Mouse (Mus musculus) lung, postnatal 4 days (tissue): Measurements from ENCODE around the gene Zhx3.

Experiments used
- DNase-seq, 2 experiments: peaks; one replicate each; pipeline ENCODE4 v3.0.0; 2021

Gene Zhx3

DNA sequence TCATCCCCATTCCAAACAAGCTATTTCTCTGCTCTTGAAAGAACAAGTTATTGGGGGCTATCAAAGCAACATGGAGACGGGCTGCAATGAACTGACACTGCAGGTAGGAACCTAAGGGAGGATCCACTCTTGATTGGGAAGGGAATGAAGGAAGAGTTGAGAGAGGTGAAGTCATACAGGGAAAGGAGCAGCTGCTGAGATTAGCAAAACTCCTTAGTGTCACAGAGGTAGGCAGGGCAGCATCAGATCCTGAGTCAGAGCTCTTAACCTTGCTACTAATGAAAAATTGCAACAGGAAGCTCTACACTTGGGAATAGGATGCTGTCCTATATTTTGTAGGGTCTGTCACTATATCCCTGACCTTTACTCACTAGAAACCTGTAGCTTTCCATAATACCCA is 71.8 kb downstream of the Zhx3 start:
- DNase-seq: no peak

DNA sequence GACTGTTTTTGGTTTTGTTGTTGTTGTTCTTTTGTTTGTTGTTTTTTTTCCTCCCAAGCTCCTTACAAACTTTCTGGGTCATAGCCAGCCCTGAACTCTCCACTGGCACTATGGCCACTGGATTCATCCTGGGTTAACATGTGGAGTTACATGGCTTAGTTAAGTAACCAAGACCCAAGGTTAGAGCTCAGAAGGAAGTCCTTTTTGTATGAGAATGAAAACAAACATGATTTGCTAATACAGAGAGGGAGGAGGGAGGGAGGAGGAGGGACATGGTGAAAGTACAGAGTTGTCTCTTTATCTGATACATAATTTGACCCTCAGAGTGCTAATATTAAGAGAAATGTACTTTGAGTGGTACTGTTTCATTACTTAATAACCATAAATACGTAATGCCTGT is 74.6 kb downstream of the Zhx3 start:
- no peak for DNase-seq

DNA sequence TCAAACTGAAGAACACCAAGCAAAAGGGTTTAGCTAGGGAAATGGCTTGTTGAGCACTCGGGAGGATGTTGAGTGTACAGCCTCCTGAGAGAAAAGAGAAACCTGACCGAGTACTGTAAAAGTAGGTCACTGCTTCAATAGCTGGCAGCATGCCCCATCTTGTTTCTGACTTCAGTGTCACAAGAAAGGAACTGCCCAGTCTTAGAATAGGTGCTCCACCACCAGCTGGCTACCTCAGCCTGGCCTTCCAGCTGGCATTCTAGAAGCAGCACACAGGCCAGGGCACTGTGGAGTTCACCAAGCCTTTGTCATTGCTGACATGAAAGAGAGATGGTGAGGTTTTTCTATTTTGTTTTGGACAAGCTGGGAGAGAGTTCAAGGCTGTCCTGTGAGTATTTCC is 75.8 kb downstream of the Zhx3 start:
- DNase-seq: peak; percentile 44 to 48

DNA sequence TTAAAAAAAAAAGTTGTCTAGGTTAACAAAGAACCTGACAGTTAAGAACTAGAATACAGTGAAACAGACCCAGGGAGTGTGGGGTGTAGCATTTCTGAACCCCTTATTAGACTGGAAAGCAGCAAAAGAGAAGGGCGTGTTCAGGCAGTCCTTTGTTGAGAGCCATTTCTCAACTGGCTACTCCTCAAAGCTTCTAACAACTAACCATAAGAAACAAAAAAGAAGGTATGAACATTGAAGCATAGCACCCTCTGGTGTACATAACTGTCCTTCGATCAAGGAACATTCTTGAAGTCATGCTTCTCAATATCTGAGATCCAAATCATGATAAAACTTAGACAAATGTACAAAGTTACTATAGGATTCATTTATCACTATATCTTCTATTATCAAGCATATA is 79.7 kb downstream of the Zhx3 start:
- no peak for DNase-seq

DNA sequence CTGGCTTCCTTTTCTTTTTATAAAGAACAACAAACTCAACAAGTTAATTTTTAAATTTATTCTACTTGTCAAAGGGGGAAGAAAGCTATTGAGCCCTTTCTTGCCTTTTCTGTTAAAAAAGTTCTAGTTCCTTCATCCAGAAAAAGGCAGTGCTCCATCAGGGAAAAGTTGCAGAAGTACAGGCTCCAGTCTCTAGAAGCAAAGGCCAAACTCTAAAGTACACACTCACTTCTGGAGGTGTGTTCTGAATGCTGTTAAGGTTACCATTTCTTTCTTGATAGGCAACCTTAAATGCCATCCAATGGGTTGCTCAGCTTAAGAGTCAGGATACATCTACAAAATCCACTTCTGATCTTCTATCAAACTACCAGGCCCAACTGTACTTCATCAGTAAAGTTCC is 83.1 kb downstream of the Zhx3 start:
- no peak for DNase-seq

DNA sequence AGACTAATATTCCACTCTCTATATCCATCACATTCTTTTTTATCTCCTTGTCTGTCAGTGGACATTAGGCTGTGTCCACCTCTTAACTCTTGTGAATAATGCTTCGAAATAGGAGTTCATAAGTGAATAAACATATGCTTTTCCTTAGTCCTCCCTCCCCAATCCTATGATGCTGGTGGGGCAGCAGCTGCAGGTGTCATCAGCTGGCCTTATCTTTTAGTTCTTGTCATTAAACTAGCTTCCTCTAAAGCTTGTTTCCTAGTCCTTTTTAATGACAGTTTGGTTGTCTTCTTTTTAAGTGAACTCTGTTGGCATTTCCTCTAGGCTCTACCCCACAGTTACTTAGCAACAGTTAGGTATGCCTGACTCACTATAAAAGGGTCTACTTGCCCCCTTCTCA is 83.8 kb downstream of the Zhx3 start:
- DNase-seq: no peak

DNA sequence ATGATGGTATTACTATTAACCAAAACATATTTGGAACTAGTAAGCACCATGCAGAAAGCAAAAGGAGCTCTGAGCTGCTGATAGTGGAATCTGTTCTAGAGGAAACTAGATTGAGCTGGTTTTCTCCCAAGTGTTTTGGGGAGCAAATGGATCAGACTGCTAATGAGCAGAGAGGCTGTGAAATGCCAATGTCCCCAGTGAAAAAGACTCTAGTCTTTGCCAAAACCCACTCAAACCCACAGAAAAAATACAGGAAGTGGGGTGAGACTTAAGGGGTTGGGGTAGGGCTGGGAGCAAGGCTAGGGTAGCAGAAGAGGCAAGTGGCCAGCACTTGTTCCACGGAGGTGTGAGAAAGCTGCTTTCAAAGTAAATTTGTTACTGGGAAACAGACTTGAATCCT is 86.5 kb downstream of the Zhx3 start:
- no peak for DNase-seq

DNA sequence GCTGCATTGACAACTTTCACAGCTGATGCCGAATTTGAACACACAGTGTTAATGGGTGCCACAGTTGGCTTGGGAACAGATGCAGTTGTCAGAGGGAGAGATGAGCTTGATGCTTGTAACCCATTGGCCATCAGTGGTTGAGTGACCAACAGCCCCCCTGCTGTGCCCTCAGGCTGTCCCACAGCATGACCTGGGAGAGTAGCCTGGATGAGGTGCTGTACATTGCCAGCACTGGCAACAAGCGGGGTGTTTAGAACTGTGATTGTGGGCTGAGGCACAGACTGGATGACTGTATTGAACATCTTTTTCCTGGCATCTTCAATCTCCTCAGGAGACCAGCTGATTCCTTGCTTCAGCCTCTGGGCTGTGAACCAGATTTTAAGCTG is 92.0 kb downstream of the Zhx3 start:
- no peak for DNase-seq

DNA sequence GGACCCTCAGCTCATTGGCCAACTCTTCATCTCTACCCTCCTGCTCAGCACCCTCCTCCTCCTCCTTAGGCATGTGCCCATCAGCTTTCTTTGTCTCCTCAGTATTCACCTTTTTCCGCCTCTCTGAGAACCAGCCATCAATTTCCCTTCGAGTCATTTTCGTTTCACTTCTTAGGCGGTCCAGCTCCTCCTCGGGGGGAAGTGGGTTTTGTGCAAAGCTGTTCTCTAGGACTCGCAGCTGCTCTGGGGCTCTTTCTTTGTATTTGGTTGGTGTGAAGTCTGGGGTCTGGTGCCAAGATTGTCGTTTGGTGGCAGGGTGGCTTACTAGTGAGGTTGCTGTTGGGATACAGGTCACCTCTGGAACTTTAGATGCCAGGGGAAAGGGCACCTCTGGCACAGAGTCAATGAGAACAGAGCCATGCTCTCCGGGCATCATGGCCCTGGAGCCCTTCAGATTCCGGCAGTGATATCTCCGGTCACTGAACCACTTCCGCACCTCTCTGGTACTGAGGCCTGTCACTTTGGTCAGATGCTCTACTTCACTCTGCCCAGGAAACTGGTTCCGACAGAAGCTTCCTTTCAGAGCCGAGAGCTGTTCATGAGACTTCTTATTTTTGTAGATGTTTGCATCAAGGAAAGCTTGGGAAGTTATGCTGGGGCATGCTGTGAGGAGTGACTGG is 92.5 kb downstream of the Zhx3 start:
- DNase-seq: no peak

DNA sequence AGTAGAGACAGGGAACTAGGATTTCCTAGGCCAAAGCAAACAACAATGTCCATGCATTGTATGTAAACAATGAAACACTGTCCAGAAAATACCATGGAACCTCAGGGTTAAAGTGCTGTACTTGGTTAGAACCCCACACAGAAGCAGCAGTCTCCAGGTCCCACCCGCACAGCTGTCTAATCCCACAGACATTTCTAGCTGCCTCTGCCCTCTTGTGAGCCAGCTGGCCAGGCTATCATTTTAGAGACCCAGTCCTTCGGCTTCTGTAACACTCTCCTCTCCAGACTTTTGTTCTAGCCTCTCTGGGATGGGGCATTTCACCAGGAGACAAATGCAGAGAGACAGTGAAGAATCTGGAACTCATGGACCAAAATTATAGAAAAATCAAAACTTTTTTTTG is 94.8 kb downstream of the Zhx3 start:
- no peak for DNase-seq

DNA sequence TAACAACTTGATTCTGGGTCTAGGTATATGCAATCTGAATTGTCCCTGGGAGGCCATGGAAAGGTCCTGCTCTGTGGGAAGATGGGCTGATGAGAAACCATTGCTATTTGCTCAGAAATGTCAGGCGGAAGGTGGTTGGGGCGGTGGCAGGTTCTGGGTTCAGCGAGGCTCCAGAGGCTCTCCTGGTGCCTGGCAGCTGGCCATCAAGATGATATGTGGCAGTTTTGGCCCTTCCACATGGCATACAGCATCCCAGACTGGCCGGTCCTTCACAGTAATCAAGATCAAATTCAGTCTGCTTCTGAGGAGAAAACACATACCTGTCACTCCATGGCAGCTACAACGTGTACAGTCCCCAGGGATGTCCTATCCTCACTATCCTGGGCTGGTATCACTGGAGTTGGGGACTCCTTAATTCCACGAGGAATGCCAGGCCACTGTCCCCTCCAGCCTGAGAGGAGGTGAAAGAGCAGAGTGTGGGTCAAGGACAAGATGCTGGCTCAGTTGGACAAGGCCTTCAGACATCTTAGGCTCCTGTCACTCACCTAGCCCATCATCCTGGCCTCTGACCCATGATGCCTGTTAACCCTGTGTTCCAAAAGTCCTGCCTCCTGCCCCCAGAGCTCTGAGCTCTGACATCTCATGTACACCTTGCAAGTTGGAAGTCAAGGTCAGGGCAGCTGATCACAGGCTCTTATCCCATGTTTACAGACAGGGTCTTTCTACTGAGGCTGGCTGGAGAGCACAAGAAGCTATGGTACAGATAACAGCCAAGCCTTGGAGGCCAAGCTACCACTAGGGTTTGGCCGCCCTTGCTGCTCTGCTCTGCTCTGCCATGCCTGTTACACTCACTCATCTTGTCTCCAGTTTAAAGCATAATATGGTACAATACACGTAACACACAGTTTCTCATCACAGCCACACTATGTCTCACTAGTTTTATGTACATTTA is 101.2 kb downstream of the Zhx3 start:
- peak in 1 of 2 experiments; percentile 3 for DNase-seq

DNA sequence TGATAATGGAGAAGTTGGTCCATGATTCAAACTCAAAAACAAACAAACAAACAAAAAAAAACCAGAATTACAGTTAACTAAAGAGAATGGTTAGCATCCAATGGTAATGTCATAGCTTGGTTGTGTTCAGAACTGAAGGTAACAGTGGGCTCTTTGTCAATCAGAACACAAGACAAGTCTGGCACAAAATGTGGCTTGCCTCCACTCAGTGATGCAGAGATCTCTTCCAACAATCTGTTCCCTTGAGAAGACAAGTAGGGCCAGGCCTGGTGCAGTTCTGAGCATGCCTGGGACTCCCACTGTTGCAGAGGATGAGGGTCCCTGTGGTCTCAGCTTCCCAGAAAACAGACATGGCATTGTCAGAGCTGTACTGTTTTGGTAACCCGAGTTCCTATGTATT is 101.9 kb downstream of the Zhx3 start:
- no peak for DNase-seq

DNA sequence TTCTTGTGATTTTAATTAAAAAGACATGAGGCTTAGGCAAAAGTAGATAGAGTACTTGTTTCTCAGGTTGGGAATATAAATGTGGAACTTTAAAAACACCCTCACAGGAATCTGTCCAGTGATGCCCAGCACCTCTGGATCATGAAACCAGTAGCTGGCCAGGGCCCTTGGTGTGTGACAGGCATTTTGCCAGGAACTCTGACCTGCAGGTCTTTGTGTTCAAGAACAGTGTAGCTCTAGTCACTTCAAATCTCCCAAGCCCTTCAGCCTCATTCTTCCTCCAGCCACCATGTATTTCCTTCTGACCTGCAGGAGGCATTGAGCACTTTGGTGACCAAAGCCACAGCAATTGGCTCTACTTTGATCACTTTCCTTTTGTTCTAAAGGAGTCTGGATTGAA is 102.4 kb downstream of the Zhx3 start:
- no peak for DNase-seq

DNA sequence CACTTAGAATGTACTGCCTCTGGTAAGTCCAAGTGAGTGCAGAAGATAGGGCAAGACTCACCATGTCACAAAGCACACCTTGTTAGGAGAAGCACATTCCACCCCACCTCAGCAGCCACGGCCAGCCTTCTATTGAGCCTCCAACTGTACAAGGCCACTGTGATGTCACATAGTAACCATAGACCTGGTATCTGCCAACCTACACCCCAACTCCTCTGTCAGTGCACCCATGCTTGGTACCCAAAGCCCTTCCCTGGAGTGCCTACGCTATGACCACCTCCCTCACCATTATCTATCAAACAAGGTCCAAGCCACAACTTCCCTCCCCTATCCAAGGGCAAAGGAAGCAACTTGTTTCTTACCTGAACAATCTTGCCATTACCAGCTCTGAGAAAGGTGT is 103.8 kb downstream of the Zhx3 start:
- no peak for DNase-seq

DNA sequence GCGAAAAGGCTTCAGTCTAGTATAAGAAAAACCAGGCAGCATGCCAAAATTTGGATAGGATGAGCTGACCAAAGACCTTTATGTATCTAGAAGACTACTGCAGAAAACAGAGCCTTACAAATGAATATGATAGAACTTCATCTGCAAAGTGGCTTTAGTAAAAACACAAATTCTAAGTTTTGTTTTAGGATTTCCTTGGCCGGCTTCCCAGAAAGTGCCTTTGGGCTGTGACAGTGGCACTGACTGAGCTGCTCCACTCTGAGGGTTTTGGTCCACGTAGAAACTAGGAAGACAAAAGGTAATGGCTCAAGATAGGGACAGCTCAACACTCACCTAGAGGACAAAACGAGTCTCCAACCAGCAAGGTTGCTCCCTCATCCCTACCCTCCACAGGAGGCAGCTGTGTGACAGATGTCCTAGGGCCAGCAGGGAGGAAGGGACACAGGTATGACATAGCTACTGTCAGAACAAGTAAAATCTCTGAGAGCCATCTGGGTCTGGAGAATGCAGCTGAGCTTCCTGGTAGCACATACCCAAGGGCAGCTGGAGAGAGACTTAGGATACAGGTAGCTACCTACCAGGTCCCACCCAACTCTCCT is 104.6 kb downstream of the Zhx3 start:
- DNase-seq: no peak

DNA sequence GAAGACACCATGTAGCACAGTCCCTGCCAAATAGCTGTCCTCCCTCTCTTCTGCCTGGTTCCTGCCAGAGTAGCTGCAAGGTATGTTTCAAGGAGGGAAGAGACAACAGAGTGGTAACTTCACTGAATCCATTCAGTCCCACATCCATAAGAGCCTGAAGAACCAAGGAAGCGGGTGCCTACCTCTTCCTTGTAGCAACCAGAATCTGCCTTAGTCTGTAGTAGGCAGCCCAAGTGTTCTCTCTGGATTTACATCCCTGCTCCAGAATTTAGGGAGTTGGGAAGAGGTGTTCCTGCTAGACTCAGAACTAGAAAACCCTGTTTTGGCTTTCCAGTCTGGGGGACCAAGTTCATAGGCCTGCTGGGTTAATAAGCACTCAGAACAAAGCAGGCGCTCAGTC is 105.6 kb downstream of the Zhx3 start:
- DNase-seq: no peak

DNA sequence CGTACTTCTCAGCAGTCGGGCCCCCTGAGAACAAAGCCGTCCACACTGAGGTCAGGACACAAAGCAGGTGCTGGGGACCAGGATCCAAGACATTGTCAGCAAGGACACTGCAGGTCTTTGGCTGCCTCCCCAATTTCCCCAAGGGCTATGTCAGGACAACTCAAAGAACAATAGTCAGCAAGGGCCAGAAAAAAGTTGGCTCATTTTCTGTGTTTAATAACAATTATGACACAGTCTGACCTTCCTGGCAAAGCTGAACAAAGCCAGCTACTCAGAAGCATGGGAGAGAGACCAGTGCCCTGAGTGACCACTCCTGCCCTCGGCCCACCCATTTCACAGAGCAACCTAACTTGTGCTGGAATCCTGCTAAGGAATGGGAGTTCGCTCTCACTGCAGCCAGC is 106.4 kb downstream of the Zhx3 start:
- DNase-seq: peak; percentile 55 to 70

DNA sequence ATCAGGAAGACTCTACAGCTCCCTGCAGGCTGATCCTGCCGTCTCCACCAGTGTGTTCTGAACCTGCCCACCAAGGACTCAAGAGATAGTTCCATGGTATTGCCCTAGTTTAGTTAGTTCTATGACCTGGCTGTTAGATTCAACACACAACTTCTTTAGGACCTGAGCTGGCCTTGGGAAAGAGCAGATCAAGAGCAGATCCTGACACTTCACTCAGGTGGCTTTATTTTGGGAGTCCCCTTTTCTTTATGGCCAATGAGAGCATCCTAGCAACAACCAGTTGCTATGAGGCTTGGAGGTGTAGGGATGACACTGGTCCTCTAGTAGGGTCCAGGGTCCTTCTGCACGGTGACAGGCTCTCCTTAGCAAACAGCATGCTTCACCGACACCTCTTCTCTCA is 107.7 kb downstream of the Zhx3 start:
- DNase-seq: no peak

DNA sequence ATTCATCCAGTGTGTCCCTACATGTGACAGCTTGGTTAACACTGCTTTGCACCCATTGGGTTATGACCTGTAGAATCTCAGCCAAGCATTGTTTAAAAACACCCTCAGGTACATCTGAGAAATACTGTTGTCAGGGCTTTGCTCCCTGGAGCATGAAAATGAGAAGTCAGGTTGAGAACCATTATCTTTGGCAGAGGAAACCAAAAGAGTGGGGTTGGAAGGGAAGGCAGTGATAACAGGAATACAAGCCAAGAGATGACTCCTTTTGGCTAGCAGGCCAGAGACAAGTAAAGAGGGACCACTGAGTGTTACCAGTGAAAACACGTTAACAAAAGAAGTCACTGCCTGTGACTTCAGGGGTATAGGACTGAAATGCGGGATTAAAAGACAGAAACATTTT is 108.4 kb downstream of the Zhx3 start:
- no peak for DNase-seq

DNA sequence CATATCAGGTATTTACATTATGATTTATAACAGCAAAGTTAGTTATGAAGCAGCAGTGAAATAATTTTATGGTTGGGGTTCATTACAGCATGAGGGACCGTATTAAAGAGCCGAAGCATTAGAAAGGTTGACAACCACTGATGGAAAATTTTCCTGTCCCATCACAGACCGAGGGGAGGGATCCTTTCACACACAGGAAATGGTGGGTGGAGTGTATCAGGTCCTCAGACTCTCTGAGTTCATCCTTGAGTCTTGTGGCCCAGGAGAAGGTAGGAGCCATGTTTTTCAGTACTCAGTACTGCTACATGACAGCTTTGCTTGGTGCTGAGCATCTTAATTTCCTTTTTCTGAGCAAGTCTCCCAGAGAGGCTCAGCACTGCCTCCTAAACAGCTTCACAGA is 109.0 kb downstream of the Zhx3 start:
- DNase-seq: no peak

DNA sequence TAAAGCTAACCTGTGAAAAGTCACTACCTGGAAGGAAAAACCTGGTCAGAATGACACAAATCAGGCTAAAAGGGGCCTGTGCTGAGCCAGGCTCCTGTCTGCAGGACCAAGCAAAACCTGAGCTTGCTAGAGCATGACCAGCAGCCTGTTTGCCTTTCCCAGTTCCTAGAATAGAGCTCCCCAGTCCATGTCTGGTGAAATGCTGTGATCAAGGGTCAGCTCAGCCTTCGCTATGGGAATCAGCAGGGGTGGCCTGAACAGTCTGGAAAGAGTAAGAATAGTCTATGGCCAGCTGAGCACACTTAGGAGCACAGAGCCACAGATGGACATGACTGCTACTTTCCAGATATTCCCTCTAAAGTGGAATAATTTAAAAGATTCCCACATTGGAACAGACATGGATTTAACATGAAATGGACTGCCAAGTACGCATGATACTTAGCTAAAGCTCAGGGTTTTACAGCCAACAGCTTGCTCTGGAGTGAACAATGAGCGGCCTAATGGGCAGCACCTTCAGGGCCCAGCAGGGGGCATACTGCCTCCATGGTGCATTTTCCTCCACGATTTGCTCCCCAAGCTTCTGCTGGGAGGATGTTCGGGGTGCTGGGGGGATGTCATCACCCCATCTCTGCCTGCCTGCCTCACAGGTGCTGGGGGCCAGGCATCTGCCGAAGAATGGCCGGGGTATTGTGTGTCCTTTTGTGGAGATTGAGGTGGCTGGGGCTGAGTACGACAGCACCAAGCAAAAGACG is 112.2 kb downstream of the Zhx3 start:
- peak; percentile 50 for DNase-seq

DNA sequence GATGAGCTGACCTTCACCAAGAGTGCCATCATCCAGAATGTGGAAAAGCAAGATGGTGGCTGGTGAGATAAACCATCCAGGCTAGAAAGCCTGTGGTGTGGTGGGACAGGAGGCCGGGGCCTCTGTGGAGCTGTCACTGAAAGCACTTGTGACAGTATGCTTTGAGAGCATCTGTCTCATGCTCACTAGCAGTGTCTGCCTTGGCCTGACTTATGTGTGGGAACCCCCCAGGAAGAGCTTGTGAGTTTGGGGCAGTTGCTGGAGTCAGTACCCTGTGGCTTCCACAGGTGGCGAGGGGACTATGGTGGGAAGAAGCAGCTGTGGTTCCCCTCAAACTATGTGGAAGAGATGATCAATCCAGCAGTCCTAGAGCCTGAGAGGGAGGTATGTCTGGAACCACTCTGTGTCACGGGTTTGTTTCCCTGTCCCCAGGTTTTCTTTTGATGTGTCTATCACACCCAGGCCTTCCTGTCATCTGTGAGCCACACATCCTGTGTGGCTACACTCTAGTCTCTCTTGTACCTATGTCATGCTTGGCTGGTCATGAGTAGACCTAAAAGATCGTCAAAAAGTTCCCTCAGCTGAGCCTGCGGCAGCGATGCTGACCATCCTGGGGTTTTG is 116.1 kb downstream of the Zhx3 start:
- DNase-seq: no peak

DNA sequence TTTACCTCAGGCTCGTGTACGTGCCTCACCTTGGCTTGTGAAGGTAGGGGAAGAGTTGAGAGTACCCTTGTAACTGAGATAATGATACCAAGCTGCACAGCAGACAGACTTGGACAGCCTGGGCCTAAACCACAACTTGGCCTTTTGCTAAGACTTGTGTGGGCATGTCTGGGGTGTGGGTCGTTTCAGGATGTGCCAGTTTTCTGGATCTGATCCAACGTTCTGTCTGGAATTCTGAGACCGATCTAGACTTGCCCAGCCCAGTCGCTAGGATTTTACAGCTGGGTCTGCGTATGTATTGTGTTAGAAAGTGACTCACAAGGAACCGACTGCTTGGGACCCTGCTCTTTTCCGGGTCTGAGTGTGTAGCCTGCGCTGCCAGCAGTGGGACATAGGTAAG is 125.7 kb downstream of the Zhx3 start:
- no peak for DNase-seq
